Mouse (Mus musculus) spleen, adult 2 months (tissue): ENCODE measurements around the gene Sfswap. TPM values are rescaled to one million over a fixed set of nuclear protein-coding genes. Genes with fewer than 3 reads are reported as not detected.

Experiments used
- DNase-seq, 2 experiments: peaks; one replicate each; pipeline versions ENCODE4 v3.0.0 to v3.0.0-alpha.2; 2012 to 2021; ENCODE audit warnings: low spot score in 2 of 2, low read depth in 1 of 2
- H3K27ac ChIP-seq: fragments of 200-500 bp; 2 replicates; pipeline ENCODE4 v1.5.1; 2012; ENCODE audit warnings: low read length, inconsistent platforms; ENCODE audit not compliant: insufficient read depth
- H3K27me3 ChIP-seq: fragments of 200-500 bp; 2 replicates; pipeline ENCODE4 v1.6.1; 2012; ENCODE audit warnings: mild to moderate bottlenecking, moderate library complexity, low read length, inconsistent platforms; ENCODE audit not compliant: control insufficient read depth, insufficient read depth
- H3K36me3 ChIP-seq: fragments of 200-500 bp; 2 replicates; pipeline ENCODE4 v1.6.1; 2012; ENCODE audit warnings: mild to moderate bottlenecking, low read length, inconsistent platforms; ENCODE audit not compliant: control insufficient read depth, insufficient read depth
- H3K4me1 ChIP-seq: fragments of 200-500 bp; 2 replicates; pipeline ENCODE4 v1.6.1; 2011; ENCODE audit warnings: inconsistent platforms; ENCODE audit not compliant: control insufficient read depth, insufficient read depth, insufficient read length
- H3K4me3 ChIP-seq: fragments of 200-500 bp; 2 replicates; pipeline ENCODE4 v1.5.1; 2011; ENCODE audit warnings: mild to moderate bottlenecking, inconsistent platforms; ENCODE audit not compliant: insufficient read depth, insufficient read length; ENCODE audit errors: extremely low read depth
- CTCF ChIP-seq: fragments of 200-500 bp; IDR thresholded peaks from 2 replicates; pipeline ENCODE4 v1.5.1; 2011; ENCODE audit warnings: mild to moderate bottlenecking, inconsistent platforms; ENCODE audit not compliant: insufficient read depth, insufficient read length, insufficient replicate concordance; ENCODE audit errors: extremely low read depth
- POLR2A ChIP-seq: fragments of 200-500 bp; IDR thresholded peaks from 2 replicates; pipeline ENCODE4 v1.6.1; 2011; ENCODE audit warnings: low read depth, low read length, inconsistent platforms
- WGBS: fragments of 180-500 bp; shearing (Covaris S2); methylation state at CpG from one replicate; pipeline ENCODE4 v1.1.7; 2018; 5-methylcytosine and 5-hydroxymethylcytosine counted together
- polyA plus RNA-seq: library from polyadenylated mRNA; depleted of rRNA; stranded (reverse); fragments of >200 nt; gene quantifications from 2 replicates; pipeline ENCODE4 v1.2.3, GENCODE M21; 2012

Gene Sfswap
- polyA plus RNA-seq, 1 experiment: 69.8 TPM

GRCm38 (mm10) chr5:129545787-129546186 lies 44.8 kb downstream of the Sfswap start:
- Histone ChIP-seq H3K27ac (no peak overlapping the region), H3K27me3 (no peaks in the 10 kb centered on the region), H3K4me3 (no peak overlapping the region), H3K36me3 (peaks cover 52% of the 10 kb centered on the region), H3K4me1 (no peaks in the 10 kb centered on the region)
- no peak for DNase-seq
- TF ChIP-seq CTCF: no peak
- TF ChIP-seq POLR2A: no peak
- 89% methylated on average over 9 of the region's 9 CpGs for WGBS

GRCm38 (mm10) chr5:129549716-129550115 lies 48.7 kb downstream of the Sfswap start:
- no peak overlapping the region for H3K4me3 ChIP-seq
- 96% methylated on average over 12 of the region's 12 CpGs for WGBS
- no peaks in the 10 kb centered on the region for H3K27me3 ChIP-seq
- TF ChIP-seq CTCF: no peak
- no peak for TF ChIP-seq POLR2A
- H3K4me1 ChIP-seq: no peaks in the 10 kb centered on the region
- H3K36me3 ChIP-seq: peaks cover 48% of the 10 kb centered on the region
- DNase-seq: no peak
- no peak overlapping the region for H3K27ac ChIP-seq

GRCm38 (mm10) chr5:129550790-129551189 lies 49.8 kb downstream of the Sfswap start:
- Histone ChIP-seq H3K36me3 (peaks cover 56% of the 10 kb centered on the region), H3K4me3 (no peak overlapping the region), H3K4me1 (no peaks in the 10 kb centered on the region), H3K27ac (no peak overlapping the region), H3K27me3 (no peaks in the 10 kb centered on the region)
- DNase-seq: no peak
- WGBS: 96% methylated on average over 6 of the region's 6 CpGs
- TF ChIP-seq POLR2A (no peak), CTCF (no peak)

- H3K4me3 ChIP-seq: no peak overlapping the region
- H3K27me3 ChIP-seq: no peaks in the 10 kb centered on the region
- no peak for DNase-seq
- TF ChIP-seq POLR2A (no peak), CTCF (no peak)
- no peak overlapping the region for H3K27ac ChIP-seq
- no peaks in the 10 kb centered on the region for H3K4me1 ChIP-seq
- peaks cover 58% of the 10 kb centered on the region for H3K36me3 ChIP-seq
- WGBS: 95% methylated on average over 2 of the region's 2 CpGs
These were observed 51.0 kb downstream of the Sfswap start for GRCm38 (mm10) chr5:129551991-129552390.

GRCm38 (mm10) chr5:129553642-129554041 lies 52.6 kb downstream of the Sfswap start:
- WGBS: 93% methylated on average over 6 of the region's 6 CpGs

GRCm38 (mm10) chr5:129558591-129558990 lies 57.6 kb downstream of the Sfswap start:
- no peak overlapping the region for H3K4me3 ChIP-seq
- WGBS: 83% methylated on average over 5 of the region's 5 CpGs
- H3K27ac ChIP-seq: no peak overlapping the region
- H3K27me3 ChIP-seq: no peaks in the 10 kb centered on the region
- DNase-seq: no peak
- H3K36me3 ChIP-seq: peaks cover 53% of the 10 kb centered on the region
- H3K4me1 ChIP-seq: no peaks in the 10 kb centered on the region
- TF ChIP-seq POLR2A (no peak), CTCF (no peak)

More at GRCm38 (mm10) chr5:129553642-129554041, 52.6 kb downstream of the Sfswap start:
- Histone ChIP-seq H3K4me3 (no peak overlapping the region), H3K4me1 (no peaks in the 10 kb centered on the region), H3K27ac (no peak overlapping the region), H3K36me3 (peaks cover 58% of the 10 kb centered on the region), H3K27me3 (no peaks in the 10 kb centered on the region)
- TF ChIP-seq POLR2A: no peak
- TF ChIP-seq CTCF: no peak
- DNase-seq: no peak

GRCm38 (mm10) chr5:129559283-129559682 lies 58.3 kb downstream of the Sfswap start:
- H3K27ac ChIP-seq: no peak overlapping the region
- no peak for DNase-seq
- no peaks in the 10 kb centered on the region for H3K27me3 ChIP-seq
- peaks cover 55% of the 10 kb centered on the region for H3K36me3 ChIP-seq
- whole genome bisulfite sequencing: 91% methylated on average over 11 of the region's 11 CpGs
- TF ChIP-seq POLR2A: no peak
- TF ChIP-seq CTCF: no peak
- H3K4me3 ChIP-seq: no peak overlapping the region
- H3K4me1 ChIP-seq: no peaks in the 10 kb centered on the region
